Mouse (Mus musculus) forebrain, embryonic 16.5 days (tissue): ENCODE data around the gene Epha6. TPM values are rescaled to one million over a fixed set of nuclear protein-coding genes. Genes with fewer than 3 reads are reported as not detected.

Source experiments
- ATAC-seq: fragments of 200-750 bp; cut with Nextera tagmentation; 2 replicates; pipeline ENCODE4 v1.8.0; 2017; ENCODE audit warnings: mild to moderate bottlenecking, moderate library complexity
- H3K27ac ChIP-seq: fragments of 300-500 bp; sonication (generic); 2 replicates; pipeline ENCODE4 v1.5.1; 2014; ENCODE audit warnings: low read length, control low read depth
- H3K27me3 ChIP-seq: fragments of 300-500 bp; sonication (generic); replicated peaks from 2 replicates; pipeline ENCODE4 v1.6.1; 2014; ENCODE audit warnings: low read length; ENCODE audit not compliant: control insufficient read depth, insufficient read depth
- H3K36me3 ChIP-seq: fragments of 300-500 bp; sonication (generic); 2 replicates; pipeline ENCODE4 v1.6.1; 2014; ENCODE audit not compliant: control insufficient read depth, insufficient read depth
- H3K4me1 ChIP-seq: fragments of 300-500 bp; sonication (generic); replicated peaks from 2 replicates; pipeline ENCODE4 v1.6.1; 2014; ENCODE audit warnings: low read length; ENCODE audit not compliant: control insufficient read depth, insufficient read depth
- H3K4me2 ChIP-seq: fragments of 300-500 bp; sonication (generic); 2 replicates; pipeline ENCODE4 v1.6.1; 2014; ENCODE audit warnings: mild to moderate bottlenecking, low read length, control low read depth
- H3K4me3 ChIP-seq: fragments of 300-500 bp; sonication (generic); replicated peaks from 2 replicates; pipeline ENCODE4 v1.5.1; 2014; ENCODE audit warnings: mild to moderate bottlenecking, low read length, control low read depth
- H3K9ac ChIP-seq: fragments of 300-500 bp; sonication (generic); replicated peaks from 2 replicates; pipeline ENCODE4 v1.6.1; 2014; ENCODE audit warnings: low read depth, low read length, control low read depth
- H3K9me3 ChIP-seq: fragments of 300-500 bp; sonication (generic); 2 replicates; pipeline ENCODE4 v1.6.1; 2016; ENCODE audit warnings: low read length; ENCODE audit not compliant: control insufficient read depth
- WGBS: fragments of 180-500 bp; shearing (Covaris S2); extraction: QIAGEN DNeasy Blood & Tissue Kit; methylation state at CpG from one replicate; pipeline ENCODE4 v1.1.7; 2014; 5-methylcytosine and 5-hydroxymethylcytosine counted together
- polyA plus RNA-seq: library from polyadenylated mRNA; unstranded; fragments of >200 nt; fragmentation: Nextera tagmentation; extraction: Ambion mirVana; gene quantifications from 2 replicates; pipeline ENCODE4 v1.2.1, GENCODE M21; 2015

The Epha6 gene
- polyA plus RNA-seq, 1 experiment from 2014 or later = 5.5 TPM

GRCm38 (mm10) chr16:59770421-59770820 is 834.9 kb downstream of the Epha6 start:
- ATAC-seq = no peak
- no peaks in the 10 kb centered on the region for H3K27me3 ChIP-seq
- H3K27ac ChIP-seq = no peak overlapping the region
- no peak overlapping the region for H3K4me3 ChIP-seq
- no peak overlapping the region for H3K9ac ChIP-seq
- no peaks in the 10 kb centered on the region for H3K4me1 ChIP-seq
- H3K9me3 ChIP-seq = no peaks in the 10 kb centered on the region
- H3K4me2 ChIP-seq = no peak overlapping the region
- no peaks in the 10 kb centered on the region for H3K36me3 ChIP-seq
- WGBS = 97% methylated on average over 1 of the region's 1 CpGs

- ATAC-seq = no peak
- Histone ChIP-seq H3K27ac (no peak overlapping the region), H3K4me2 (no peak overlapping the region), H3K9me3 (no peaks in the 10 kb centered on the region), H3K4me3 (no peak overlapping the region), H3K27me3 (no peaks in the 10 kb centered on the region), H3K4me1 (no peaks in the 10 kb centered on the region), H3K36me3 (no peaks in the 10 kb centered on the region), H3K9ac (no peak overlapping the region)
- 51% methylated on average over 7 of the region's 7 CpGs for WGBS
These were observed 835.4 kb downstream of the Epha6 start for GRCm38 (mm10) chr16:59769936-59770335.

GRCm38 (mm10) chr16:59760875-59761274 is 844.5 kb downstream of the Epha6 start:
- no peak overlapping the region for H3K9ac ChIP-seq
- no peaks in the 10 kb centered on the region for H3K36me3 ChIP-seq
- no peak overlapping the region for H3K27ac ChIP-seq
- H3K4me1 ChIP-seq = no peaks in the 10 kb centered on the region
- H3K9me3 ChIP-seq = no peaks in the 10 kb centered on the region
- 59% methylated on average over 4 of the region's 4 CpGs for WGBS
- H3K4me2 ChIP-seq = no peak overlapping the region
- no peaks in the 10 kb centered on the region for H3K27me3 ChIP-seq
- no peak for ATAC-seq
- H3K4me3 ChIP-seq = no peak overlapping the region

GRCm38 (mm10) chr16:59750905-59751304 is 854.4 kb downstream of the Epha6 start:
- Histone ChIP-seq H3K9ac (no peak overlapping the region), H3K9me3 (no peaks in the 10 kb centered on the region), H3K4me3 (no peak overlapping the region), H3K4me1 (no peaks in the 10 kb centered on the region), H3K36me3 (no peaks in the 10 kb centered on the region), H3K27me3 (no peaks in the 10 kb centered on the region), H3K27ac (no peak overlapping the region), H3K4me2 (no peak overlapping the region)
- 91% methylated on average over 4 of the region's 4 CpGs for WGBS
- ATAC-seq = no peak

- no peaks in the 10 kb centered on the region for H3K36me3 ChIP-seq
- WGBS = 95% methylated on average over 1 of the region's 1 CpGs
- no peak for ATAC-seq
- no peak overlapping the region for H3K9ac ChIP-seq
- no peaks in the 10 kb centered on the region for H3K9me3 ChIP-seq
- no peak overlapping the region for H3K27ac ChIP-seq
- no peak overlapping the region for H3K4me3 ChIP-seq
- no peaks in the 10 kb centered on the region for H3K27me3 ChIP-seq
- H3K4me2 ChIP-seq = no peak overlapping the region
- no peaks in the 10 kb centered on the region for H3K4me1 ChIP-seq
These were observed 861.7 kb downstream of the Epha6 start for GRCm38 (mm10) chr16:59743669-59744068.

DNA sequence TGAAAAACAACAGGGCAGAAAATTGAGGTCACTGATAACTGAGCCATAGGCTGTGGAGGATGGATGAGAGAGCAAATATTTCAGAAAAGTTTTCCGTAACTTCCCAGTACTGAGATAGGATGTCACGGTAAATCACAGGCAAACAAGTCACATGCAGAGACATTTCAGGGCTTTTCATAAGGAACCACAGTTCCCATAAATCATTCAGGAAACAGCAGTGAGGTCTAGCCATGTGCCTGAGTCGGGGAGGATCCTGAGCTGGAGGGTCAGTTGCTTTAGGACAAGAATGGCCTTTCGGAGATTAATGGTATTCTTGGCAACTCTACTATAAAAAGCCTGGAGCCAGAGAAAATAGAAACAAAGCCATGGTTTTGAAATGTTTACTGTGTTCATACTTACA is 889.8 kb downstream of the Epha6 start:
- Histone ChIP-seq H3K36me3 (no peaks in the 10 kb centered on the region), H3K4me3 (no peak overlapping the region), H3K4me1 (no peaks in the 10 kb centered on the region), H3K9me3 (no peaks in the 10 kb centered on the region), H3K9ac (no peak overlapping the region), H3K27ac (no peak overlapping the region), H3K27me3 (no peaks in the 10 kb centered on the region), H3K4me2 (no peak overlapping the region)
- WGBS = 90% methylated on average over 4 of the region's 4 CpGs
- no peak for ATAC-seq

- no peak overlapping the region for H3K9ac ChIP-seq
- peak; percentile 47; the same call in 1 of the 2 replicates for ATAC-seq
These were observed 912.1 kb downstream of the Epha6 start for GRCm38 (mm10) chr16:59693230-59693629.

DNA sequence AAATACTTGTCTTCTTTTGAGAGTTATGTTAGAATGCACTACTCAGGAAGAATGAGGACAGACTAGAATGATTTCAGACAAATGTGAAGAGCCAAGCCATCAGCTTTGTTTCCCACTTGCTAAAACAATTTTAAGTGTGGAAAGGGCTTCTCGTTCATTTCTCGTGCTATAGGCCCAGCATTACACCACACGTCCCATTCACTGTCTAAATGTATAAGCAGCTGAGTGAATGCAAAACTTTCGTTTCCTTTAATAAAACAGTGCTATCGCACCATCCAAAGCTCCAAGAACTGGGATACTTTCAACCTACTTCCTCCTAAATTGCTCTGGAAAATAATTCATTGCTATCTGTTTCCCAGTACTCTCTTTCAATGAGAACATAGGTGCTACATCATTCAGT is 916.2 kb downstream of the Epha6 start:
- Histone ChIP-seq H3K27ac (no peak overlapping the region), H3K36me3 (no peaks in the 10 kb centered on the region), H3K4me2 (no peak overlapping the region), H3K9ac (no peak overlapping the region), H3K27me3 (no peaks in the 10 kb centered on the region), H3K4me3 (no peak overlapping the region), H3K9me3 (no peaks in the 10 kb centered on the region), H3K4me1 (no peaks in the 10 kb centered on the region; the same call in 1 of the 2 replicates)
- ATAC-seq = no peak
- WGBS = 94% methylated on average over 5 of the region's 5 CpGs

More at GRCm38 (mm10) chr16:59693230-59693629, 912.1 kb downstream of the Epha6 start:
- H3K4me2 ChIP-seq = no peak overlapping the region
- no peak overlapping the region for H3K4me3 ChIP-seq
- H3K27me3 ChIP-seq = no peaks in the 10 kb centered on the region
- H3K36me3 ChIP-seq = no peaks in the 10 kb centered on the region
- no peaks in the 10 kb centered on the region for H3K4me1 ChIP-seq
- no peak overlapping the region for H3K27ac ChIP-seq
- H3K9me3 ChIP-seq = no peaks in the 10 kb centered on the region
- WGBS = 72% methylated on average over 7 of the region's 7 CpGs

DNA sequence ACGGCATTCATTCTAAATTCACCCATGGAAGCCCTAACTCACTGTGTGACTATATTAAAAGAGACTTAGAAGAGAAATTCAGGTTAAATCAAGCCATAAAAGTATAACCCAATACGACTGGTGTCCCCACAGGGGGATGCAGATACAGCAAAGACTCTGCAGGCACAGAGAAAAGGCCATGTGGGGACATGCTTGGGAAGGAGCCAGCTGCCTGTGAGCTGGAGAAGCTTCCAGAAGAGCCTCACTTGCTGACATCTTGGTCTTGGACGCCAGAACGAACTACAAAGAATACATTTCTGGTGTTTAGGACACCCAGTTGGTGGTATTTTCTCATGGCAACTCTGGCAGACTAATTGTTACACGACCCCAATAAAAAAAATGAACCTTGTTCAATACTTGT is 920.2 kb downstream of the Epha6 start:
- ATAC-seq = no peak
- Histone ChIP-seq H3K4me3 (no peak overlapping the region), H3K4me2 (no peak overlapping the region), H3K27me3 (no peaks in the 10 kb centered on the region), H3K4me1 (peaks cover 6% of the 10 kb centered on the region), H3K36me3 (no peaks in the 10 kb centered on the region), H3K9me3 (no peaks in the 10 kb centered on the region), H3K9ac (no peak overlapping the region), H3K27ac (no peak overlapping the region)
- 71% methylated on average over 5 of the region's 5 CpGs for WGBS

- Histone ChIP-seq H3K4me3 (no peak overlapping the region), H3K9me3 (no peaks in the 10 kb centered on the region), H3K9ac (no peak overlapping the region), H3K27ac (no peak overlapping the region), H3K4me1 (peaks cover 6% of the 10 kb centered on the region), H3K4me2 (peak overlapping the region; percentile 34), H3K36me3 (no peaks in the 10 kb centered on the region), H3K27me3 (no peaks in the 10 kb centered on the region)
- WGBS = 2% methylated on average over 8 of the region's 8 CpGs
- ATAC-seq = peak; percentile 98
These were observed 921.9 kb downstream of the Epha6 start for GRCm38 (mm10) chr16:59683434-59683833.
